ENCODE assay signal across 10 mouse cellular contexts in the genomic region with DNA sequence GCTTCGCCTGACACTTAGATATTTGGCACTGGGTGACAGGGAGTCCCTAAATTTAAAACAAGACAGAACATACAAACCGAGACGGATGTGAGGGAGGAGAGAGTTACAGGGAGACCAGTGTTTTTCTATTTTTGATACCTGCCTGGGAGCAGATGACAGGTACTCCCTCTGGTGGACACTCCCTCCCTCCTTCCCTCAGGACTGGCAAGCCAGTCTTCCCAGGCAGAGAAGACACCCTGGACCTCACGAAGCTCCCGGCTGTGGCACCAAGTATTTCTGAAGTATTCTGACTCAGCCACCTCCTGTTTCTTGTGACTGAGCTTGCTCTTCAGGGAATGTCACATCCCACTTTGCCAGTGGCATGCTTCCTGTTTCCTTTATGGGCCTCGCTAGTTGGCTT. TPM values are rescaled to one million over a fixed set of nuclear protein-coding genes. Genes with fewer than 3 reads are reported as not detected.
DNase-seq lines count a peak whose midpoint lies in the region; ATAC-seq and TF ChIP-seq lines count a peak whose summit lies in the region.
"Had no signal": no experiment of that assay in that cellular context is flagged by ENCODE, and none has a peak within 500 bp of the region (broad histone marks: within the 10 kb centered on the region; RNA-seq: fewer than 3 reads in every experiment).

No protein-coding gene starts in this region.

- no peak for TF ChIP-seq EP300 in stomach, postnatal 0 days (optimal IDR thresholded peaks at IDR 0.05)

- WGBS in kidney, adult 2 months: 47% methylated on average over 6 of the region's 6 CpGs
- 43% methylated on average over 6 of the region's 6 CpGs for WGBS in kidney, embryonic 16.5 days
- 71% methylated on average over 6 of the region's 6 CpGs for WGBS in stomach, postnatal 0 days
- 82% methylated on average over 6 of the region's 6 CpGs for WGBS in limb, embryonic 10.5 days
- WGBS in hindbrain, embryonic 14.5 days: 71% methylated on average over 6 of the region's 6 CpGs

- no peak overlapping the region for H3K4me3 ChIP-seq in kidney, adult 2 months (ENCODE audit: insufficient read depth, low read depth, low read length)
- no peak overlapping the region for H3K4me3 ChIP-seq in kidney, embryonic 16.5 days (ENCODE audit: low read length)
- no peak overlapping the region for H3K4me3 ChIP-seq in stomach, postnatal 0 days (ENCODE audit: low read depth, low read length)
- H3K4me3 ChIP-seq in limb, embryonic 10.5 days: no peak overlapping the region
- no peak overlapping the region for H3K4me3 ChIP-seq in hindbrain, embryonic 14.5 days (replicated peaks; ENCODE audit: low read length)
- H3K4me3 ChIP-seq: erythroblast, embryonic 14.5 days had no signal

- H3K9me3 ChIP-seq in kidney, embryonic 16.5 days (ENCODE audit: low read length): no peaks in the 10 kb centered on the region
- no peaks in the 10 kb centered on the region for H3K9me3 ChIP-seq in stomach, postnatal 0 days (ENCODE audit: control insufficient read depth, low read length)
- no peaks in the 10 kb centered on the region for H3K9me3 ChIP-seq in limb, embryonic 10.5 days (replicated peaks)
- H3K9me3 ChIP-seq in hindbrain, embryonic 14.5 days (ENCODE audit: control insufficient read depth, low read length): no peaks in the 10 kb centered on the region

- peak; percentile 42 for DNase-seq in kidney, adult 2 months
- DNase-seq in right cerebral cortex, postnatal 25 days: peak; percentile 45
- DNase-seq in right cerebral cortex, postnatal 4 days: no peak
- DNase-seq in cerebellum, postnatal 10 days: peak; percentile 50 to 66
- DNase-seq in stomach, postnatal 0 days (ENCODE audit: low spot score): peak; percentile 42
- no peak for DNase-seq in limb, embryonic 10.5 days (ENCODE audit: low spot score)
- DNase-seq in hindbrain, embryonic 14.5 days (ENCODE audit: low spot score): no peak

- H3K36me3 ChIP-seq in kidney, adult 2 months (ENCODE audit: control insufficient read depth, insufficient read depth, low read length): 0 out of 2 replicates have a peak, but pooled peaks cover 1% of the 10 kb centered on the region
- peaks cover 29% of the 10 kb centered on the region for H3K36me3 ChIP-seq in kidney, embryonic 16.5 days (ENCODE audit: insufficient read depth, low read length)
- H3K36me3 ChIP-seq in stomach, postnatal 0 days (ENCODE audit: control insufficient read depth, insufficient read depth, low read length): peaks cover 15% of the 10 kb centered on the region
- peaks cover 49% of the 10 kb centered on the region for H3K36me3 ChIP-seq in limb, embryonic 10.5 days
- peaks cover 27% of the 10 kb centered on the region for H3K36me3 ChIP-seq in hindbrain, embryonic 14.5 days (replicated peaks; ENCODE audit: control insufficient read depth, insufficient read depth)

- no peak overlapping the region for H3K9ac ChIP-seq in kidney, embryonic 16.5 days (replicated peaks; ENCODE audit: low read length)
- H3K9ac ChIP-seq in stomach, postnatal 0 days (ENCODE audit: low read length): no peak overlapping the region
- H3K9ac ChIP-seq in hindbrain, embryonic 14.5 days: no peak overlapping the region

- H3K4me1 ChIP-seq in kidney, adult 2 months (ENCODE audit: control insufficient read depth, insufficient read depth, low read length): no peaks in the 10 kb centered on the region; the same call in 1 of the 2 replicates
- peaks cover 39% of the 10 kb centered on the region for H3K4me1 ChIP-seq in kidney, embryonic 16.5 days (ENCODE audit: insufficient read depth, low read length)
- H3K4me1 ChIP-seq in stomach, postnatal 0 days (replicated peaks; ENCODE audit: control insufficient read depth, insufficient read depth): no peaks in the 10 kb centered on the region
- H3K4me1 ChIP-seq in limb, embryonic 10.5 days: peaks cover 6% of the 10 kb centered on the region; the same call in 1 of the 2 replicates
- peaks cover 17% of the 10 kb centered on the region for H3K4me1 ChIP-seq in hindbrain, embryonic 14.5 days (replicated peaks; ENCODE audit: control insufficient read depth, insufficient read depth, low read length)

- no peak overlapping the region for H3K4me2 ChIP-seq in kidney, embryonic 16.5 days (replicated peaks; ENCODE audit: low read depth, low read length)
- H3K4me2 ChIP-seq in stomach, postnatal 0 days (replicated peaks; ENCODE audit: low read depth): no peak overlapping the region
- H3K4me2 ChIP-seq in hindbrain, embryonic 14.5 days (replicated peaks): no peak overlapping the region

- no peaks in the 10 kb centered on the region for H3K27me3 ChIP-seq in kidney, adult 2 months (replicated peaks; ENCODE audit: control insufficient read depth, insufficient read depth, low read length)
- no peaks in the 10 kb centered on the region for H3K27me3 ChIP-seq in kidney, embryonic 16.5 days (ENCODE audit: insufficient read depth, low read length)
- no peaks in the 10 kb centered on the region for H3K27me3 ChIP-seq in stomach, postnatal 0 days (ENCODE audit: control insufficient read depth, insufficient read depth, low read length)
- no peaks in the 10 kb centered on the region for H3K27me3 ChIP-seq in limb, embryonic 10.5 days (ENCODE audit: low read depth, poor library complexity, severe bottlenecking)
- no peaks in the 10 kb centered on the region for H3K27me3 ChIP-seq in hindbrain, embryonic 14.5 days (ENCODE audit: control insufficient read depth, insufficient read depth, low read length)

- TF ChIP-seq CTCF in kidney, adult 2 months (conservative IDR thresholded peaks at IDR 0.05; ENCODE audit: insufficient read depth, insufficient read length, low read depth, low read length): peak; percentile 56; the same call in 1 of the 2 replicates
- peak; percentile 63 for TF ChIP-seq CTCF in stomach, postnatal 0 days (IDR thresholded peaks at IDR 0.05; ENCODE audit: low read depth)

- ATAC-seq in kidney, embryonic 16.5 days (ENCODE audit: low FRiP score, low TSS enrichment): no peak
- ATAC-seq in stomach, postnatal 0 days (ENCODE audit: low FRiP score, low TSS enrichment): no peak
- no peak for ATAC-seq in hindbrain, embryonic 14.5 days (ENCODE audit: low FRiP score)
- ATAC-seq: inflammation-experienced regulatory T-cells, adult 6 months had no signal

- TF ChIP-seq POLR2A in kidney, adult 2 months (IDR thresholded peaks at IDR 0.05; ENCODE audit: low read depth, low read length): no peak

- H3K27ac ChIP-seq in kidney, adult 2 months (ENCODE audit: insufficient read depth, low read depth, low read length): no peak overlapping the region
- H3K27ac ChIP-seq in kidney, embryonic 16.5 days (ENCODE audit: low read length): no peak overlapping the region
- H3K27ac ChIP-seq in stomach, postnatal 0 days (replicated peaks): no peak overlapping the region
- H3K27ac ChIP-seq in limb, embryonic 10.5 days: no peak overlapping the region
- H3K27ac ChIP-seq in hindbrain, embryonic 14.5 days: no peak overlapping the region

RNA-seq across cellular contexts. Expression of gene Mrln, which starts 38.6 kb away (rescaled TPM):
- polyA plus RNA-seq in kidney, adult 2 months (2012; rRNA removed): 1.0 and 2.5 TPM in 2 replicates
- polyA plus RNA-seq in kidney, embryonic 16.5 days (2015; fragmentation: Nextera tagmentation; extraction: Ambion mirVana): 4.9 and 7.5 TPM in 2 replicates
- polyA plus RNA-seq in stomach, postnatal 0 days (2015; fragmentation: Nextera tagmentation; extraction: Ambion mirVana): 1.5 and 1.6 TPM in 2 replicates
- 0.39 and 2.9 TPM in 2 replicates for polyA plus RNA-seq in limb, embryonic 10.5 days (2016; fragmentation: Nextera tagmentation; extraction: Ambion mirVana)
- 0.55 and 0.59 TPM in 2 replicates for polyA plus RNA-seq in hindbrain, embryonic 14.5 days (2014; fragmentation: Nextera tagmentation; extraction: Ambion mirVana)
- polyA plus RNA-seq: erythroblast, embryonic 14.5 days; inflammation-experienced regulatory T-cells, adult 6 months had no signal

Comparison
In these comparisons a context has a peak if more than half of its experiments do, and no peak if none do; other contexts are left out.
1. DNase-seq: peak in kidney, adult 2 months (single experiment), right cerebral cortex, postnatal 25 days (single experiment), cerebellum, postnatal 10 days (2 of 2) and stomach, postnatal 0 days (single experiment); none in right cerebral cortex, postnatal 4 days (single experiment), limb, embryonic 10.5 days (single experiment) and hindbrain, embryonic 14.5 days (single experiment).